Mouse (Mus musculus): Measurements from ENCODE around the gene Ascc2. TPM values are rescaled to one million over a fixed set of nuclear protein-coding genes. Genes with fewer than 3 reads are reported as not detected.

Gene Ascc2
- polyA plus RNA-seq, 1 experiment from 2014 or later = 21.4 TPM

- ATAC-seq (ENCODE audit: low FRiP score, low read depth) = no peak
- Histone ChIP-seq H3K4me1 (replicated peaks) (no peaks in the 10 kb centered on the region), H3K27me3 (no peaks in the 10 kb centered on the region), H3K4me3 (no peak overlapping the region), H3K4me2 (no peak overlapping the region), H3K9me3 (no peaks in the 10 kb centered on the region), H3K27ac (replicated peaks) (no peak overlapping the region), H3K9ac (no peak overlapping the region), H3K36me3 (no peaks in the 10 kb centered on the region)
Measured at GRCm38 (mm10) chr11:4712822-4713221, 75.3 kb downstream of the Ascc2 start.

GRCm38 (mm10) chr11:4714727-4715126, 77.2 kb downstream of the Ascc2 start:
- no peaks in the 10 kb centered on the region for H3K4me1 ChIP-seq (replicated peaks)
- H3K36me3 ChIP-seq = no peaks in the 10 kb centered on the region
- H3K4me3 ChIP-seq = no peak overlapping the region
- ATAC-seq (ENCODE audit: low FRiP score, low read depth) = no peak
- no peaks in the 10 kb centered on the region for H3K27me3 ChIP-seq
- WGBS = 87% methylated on average over 4 of the region's 4 CpGs
- H3K9me3 ChIP-seq = no peaks in the 10 kb centered on the region
- no peak overlapping the region for H3K4me2 ChIP-seq
- no peak overlapping the region for H3K9ac ChIP-seq
- no peak overlapping the region for H3K27ac ChIP-seq (replicated peaks)

- Histone ChIP-seq H3K9ac (no peak overlapping the region), H3K4me1 (replicated peaks) (peaks cover 7% of the 10 kb centered on the region), H3K4me3 (no peak overlapping the region), H3K36me3 (no peaks in the 10 kb centered on the region), H3K27me3 (no peaks in the 10 kb centered on the region), H3K9me3 (no peaks in the 10 kb centered on the region), H3K4me2 (no peak overlapping the region), H3K27ac (replicated peaks) (no peak overlapping the region)
- 85% methylated on average over 4 of the region's 4 CpGs for WGBS
- ATAC-seq (ENCODE audit: low FRiP score, low read depth) = no peak
Measured at GRCm38 (mm10) chr11:4715596-4715995, 78.0 kb downstream of the Ascc2 start.

GRCm38 (mm10) chr11:4716530-4717236, 79.1 kb downstream of the Ascc2 start:
- no peaks in the 10 kb centered on the region for H3K27me3 ChIP-seq
- 80% methylated on average over 5 of the region's 5 CpGs for WGBS
- ATAC-seq (ENCODE audit: low FRiP score, low read depth) = no peak

GRCm38 (mm10) chr11:4718548-4718947, 81.0 kb downstream of the Ascc2 start:
- Histone ChIP-seq H3K9me3 (no peaks in the 10 kb centered on the region), H3K27me3 (no peaks in the 10 kb centered on the region), H3K4me3 (no peak overlapping the region), H3K36me3 (no peaks in the 10 kb centered on the region), H3K4me2 (no peak overlapping the region), H3K4me1 (replicated peaks) (peaks cover 15% of the 10 kb centered on the region), H3K27ac (replicated peaks) (no peak overlapping the region), H3K9ac (no peak overlapping the region)
- ATAC-seq (ENCODE audit: low FRiP score, low read depth) = no peak
- WGBS = 82% methylated on average over 5 of the region's 5 CpGs

More at GRCm38 (mm10) chr11:4716530-4717236, 79.1 kb downstream of the Ascc2 start:
- no peak overlapping the region for H3K4me2 ChIP-seq
- H3K4me3 ChIP-seq = no peak overlapping the region
- H3K9ac ChIP-seq = no peak overlapping the region
- peaks cover 15% of the 10 kb centered on the region for H3K4me1 ChIP-seq (replicated peaks)
- no peaks in the 10 kb centered on the region for H3K36me3 ChIP-seq
- no peak overlapping the region for H3K27ac ChIP-seq (replicated peaks)
- no peaks in the 10 kb centered on the region for H3K9me3 ChIP-seq

- no peaks in the 10 kb centered on the region for H3K9me3 ChIP-seq
- no peak overlapping the region for H3K27ac ChIP-seq (replicated peaks)
- ATAC-seq (ENCODE audit: low FRiP score, low read depth) = no peak
- WGBS = 90% methylated on average over 9 of the region's 9 CpGs
- H3K9ac ChIP-seq = no peak overlapping the region
- H3K36me3 ChIP-seq = no peaks in the 10 kb centered on the region
- peaks cover 15% of the 10 kb centered on the region for H3K4me1 ChIP-seq (replicated peaks)
- H3K4me3 ChIP-seq = no peak overlapping the region
- no peaks in the 10 kb centered on the region for H3K27me3 ChIP-seq
- no peak overlapping the region for H3K4me2 ChIP-seq
Measured at GRCm38 (mm10) chr11:4719961-4720360, 82.4 kb downstream of the Ascc2 start.

- Histone ChIP-seq H3K9ac (no peak overlapping the region), H3K4me1 (replicated peaks) (peaks cover 15% of the 10 kb centered on the region), H3K4me3 (no peak overlapping the region), H3K27ac (replicated peaks) (no peak overlapping the region), H3K9me3 (no peaks in the 10 kb centered on the region), H3K4me2 (no peak overlapping the region), H3K27me3 (no peaks in the 10 kb centered on the region), H3K36me3 (no peaks in the 10 kb centered on the region)
- WGBS = 53% methylated on average over 11 of the region's 11 CpGs
- ATAC-seq (ENCODE audit: low FRiP score, low read depth) = no peak; the same call in 1 of the 2 replicates
Measured at GRCm38 (mm10) chr11:4720393-4720792, 82.8 kb downstream of the Ascc2 start.

GRCm38 (mm10) chr11:4720900-4721580, 83.5 kb downstream of the Ascc2 start:
- Histone ChIP-seq H3K4me2 (no peak overlapping the region), H3K9me3 (no peaks in the 10 kb centered on the region), H3K36me3 (peaks cover 4% of the 10 kb centered on the region; the same call in 1 of the 2 replicates), H3K27me3 (no peaks in the 10 kb centered on the region), H3K9ac (no peak overlapping the region), H3K27ac (replicated peaks) (no peak overlapping the region), H3K4me3 (no peak overlapping the region), H3K4me1 (replicated peaks) (peaks cover 15% of the 10 kb centered on the region)
- WGBS = 46% methylated on average over 7 of the region's 7 CpGs
- no peak for ATAC-seq (ENCODE audit: low FRiP score, low read depth)

- Histone ChIP-seq H3K4me1 (replicated peaks) (peaks cover 15% of the 10 kb centered on the region), H3K27ac (replicated peaks) (no peak overlapping the region), H3K4me2 (no peak overlapping the region), H3K9me3 (no peaks in the 10 kb centered on the region), H3K27me3 (no peaks in the 10 kb centered on the region), H3K36me3 (peaks cover 5% of the 10 kb centered on the region; the same call in 1 of the 2 replicates), H3K4me3 (no peak overlapping the region), H3K9ac (no peak overlapping the region)
- no peak for ATAC-seq (ENCODE audit: low FRiP score, low read depth)
- WGBS = 76% methylated on average over 8 of the region's 8 CpGs
Measured at GRCm38 (mm10) chr11:4721728-4722127, 84.2 kb downstream of the Ascc2 start.

- Histone ChIP-seq H3K4me1 (replicated peaks) (peaks cover 8% of the 10 kb centered on the region), H3K9me3 (no peaks in the 10 kb centered on the region), H3K4me2 (no peak overlapping the region), H3K9ac (no peak overlapping the region), H3K27ac (replicated peaks) (no peak overlapping the region), H3K36me3 (peaks cover 5% of the 10 kb centered on the region; the same call in 1 of the 2 replicates), H3K4me3 (no peak overlapping the region), H3K27me3 (no peaks in the 10 kb centered on the region)
- 41% methylated on average over 12 of the region's 12 CpGs for WGBS
- 0 out of 2 replicates have a peak, but pooled peaks have one; percentile 46 for ATAC-seq (ENCODE audit: low FRiP score, low read depth)
Measured at GRCm38 (mm10) chr11:4729603-4730002, 92.1 kb downstream of the Ascc2 start.

- no peaks in the 10 kb centered on the region for H3K27me3 ChIP-seq
- H3K36me3 ChIP-seq = peaks cover 5% of the 10 kb centered on the region; the same call in 1 of the 2 replicates
- no peak overlapping the region for H3K4me3 ChIP-seq
- no peak overlapping the region for H3K4me2 ChIP-seq
- H3K4me1 ChIP-seq (replicated peaks) = peaks cover 8% of the 10 kb centered on the region
- H3K9me3 ChIP-seq = no peaks in the 10 kb centered on the region
- no peak overlapping the region for H3K9ac ChIP-seq
- ATAC-seq (ENCODE audit: low FRiP score, low read depth) = no peak
- 79% methylated on average over 6 of the region's 6 CpGs for WGBS
- H3K27ac ChIP-seq (replicated peaks) = no peak overlapping the region
Measured at GRCm38 (mm10) chr11:4730096-4730495, 92.5 kb downstream of the Ascc2 start.

- Histone ChIP-seq H3K9me3 (no peaks in the 10 kb centered on the region), H3K27me3 (no peaks in the 10 kb centered on the region), H3K36me3 (peaks cover 2% of the 10 kb centered on the region; the same call in 1 of the 2 replicates), H3K27ac (replicated peaks) (no peak overlapping the region), H3K4me3 (no peak overlapping the region), H3K4me2 (no peak overlapping the region), H3K4me1 (replicated peaks) (peaks cover 8% of the 10 kb centered on the region), H3K9ac (no peak overlapping the region)
- no peak for ATAC-seq (ENCODE audit: low FRiP score, low read depth)
- WGBS = 81% methylated on average over 5 of the region's 5 CpGs
Measured at GRCm38 (mm10) chr11:4730913-4731312, 93.4 kb downstream of the Ascc2 start.
